Mouse (Mus musculus): ENCODE measurements at regions not wholly inside any gene's neighbourhood (a gene's known extent, or its start where the extent isn't known, plus 50 kb on each side); places are given as distances from the start of the nearest gene placed in this dataset.

DNA sequence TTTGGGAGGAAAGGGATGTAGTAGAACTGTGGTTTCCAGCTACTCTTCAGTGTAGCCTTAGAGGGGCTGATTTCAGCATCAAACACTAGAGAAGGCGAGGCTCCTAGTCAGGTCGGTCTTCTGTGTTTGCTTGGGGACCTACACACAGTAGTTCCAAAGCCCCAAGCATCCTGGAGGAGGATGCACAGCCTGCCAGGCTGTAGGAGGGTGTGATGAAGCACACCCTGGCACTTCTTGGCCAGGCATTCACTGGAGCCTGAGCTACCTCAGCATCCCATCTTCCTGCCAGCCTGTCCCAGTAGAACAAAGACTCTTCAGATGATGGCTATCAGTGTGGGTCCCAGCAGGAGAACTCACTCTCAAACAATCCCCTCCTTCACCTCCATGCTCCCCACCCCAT is 233.4 kb upstream of the Tbx18 start:
- no peak for DNase-seq

DNA sequence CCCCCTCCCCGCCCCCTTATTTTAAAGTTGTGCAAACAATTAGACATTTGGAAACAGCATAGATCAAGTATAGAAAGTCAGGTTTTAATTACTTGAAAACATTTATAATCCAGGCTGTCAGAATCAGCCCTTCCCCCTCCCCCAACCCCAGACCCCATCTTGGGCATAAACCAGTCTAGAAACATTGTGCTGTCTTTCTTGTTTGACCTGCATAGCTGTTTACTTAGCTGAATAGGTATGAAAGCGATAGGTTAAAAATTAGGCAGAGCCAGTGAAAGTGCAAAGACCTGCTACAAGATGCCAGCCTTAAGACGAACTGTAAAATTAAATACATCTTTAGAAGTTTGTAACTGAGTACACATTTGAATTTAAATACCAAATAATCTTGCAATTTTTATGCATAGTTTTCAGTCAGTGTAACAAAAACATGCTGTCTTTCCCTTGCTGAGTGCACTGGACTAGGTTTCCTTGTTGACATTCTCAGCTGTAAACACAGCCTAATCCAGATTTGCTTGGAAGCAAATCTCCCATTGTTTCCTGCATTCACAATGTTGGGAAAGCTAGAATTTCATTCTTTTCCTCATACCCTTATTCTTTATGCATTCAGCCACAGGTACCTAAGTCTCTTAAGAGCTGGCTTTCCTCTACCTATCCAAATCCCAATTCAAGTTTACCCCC is 234.2 kb upstream of the Tbx18 start:
- no peak for DNase-seq

DNA sequence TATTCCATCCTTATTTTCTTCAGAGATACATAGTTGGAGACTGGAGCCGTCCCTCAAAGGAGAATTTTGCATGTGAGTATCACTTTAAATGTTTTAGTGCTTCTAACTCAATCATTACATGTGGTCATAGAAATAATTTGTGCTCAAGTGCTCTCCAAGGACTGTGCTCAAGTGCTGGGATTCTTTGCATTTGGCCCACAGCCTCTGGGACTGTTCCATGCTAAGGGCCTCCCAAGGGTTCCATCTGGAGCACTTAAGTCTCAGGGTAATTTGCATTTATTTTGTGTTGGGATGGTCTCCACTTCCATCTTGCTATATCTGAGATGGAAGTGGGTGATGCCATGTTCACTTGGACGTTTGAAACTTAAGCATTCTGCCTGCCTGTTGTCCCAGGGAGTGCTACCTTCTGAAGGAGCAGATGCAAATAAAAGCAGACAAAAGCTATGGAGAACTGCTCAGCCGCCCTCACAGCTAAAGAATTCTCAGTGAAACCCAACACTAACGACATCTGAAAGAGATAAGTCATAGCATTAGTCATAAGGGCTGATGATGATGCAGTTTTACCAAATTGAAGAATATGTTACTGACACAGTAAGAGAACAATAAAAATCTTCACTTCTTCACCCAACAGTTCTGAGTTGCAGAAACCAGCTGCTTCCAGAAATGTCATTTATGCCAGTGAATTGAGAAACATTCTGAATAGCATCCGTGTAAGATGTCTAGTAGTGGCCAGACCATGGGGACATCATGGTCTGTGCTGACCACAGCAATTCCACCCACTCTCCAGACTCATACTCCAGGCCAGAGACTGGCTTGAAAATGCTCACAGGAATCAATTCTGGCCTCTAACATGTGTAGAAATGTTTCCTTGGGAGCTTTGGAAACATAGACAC is 237.4 kb upstream of the Tbx18 start:
- no peak for DNase-seq

DNA sequence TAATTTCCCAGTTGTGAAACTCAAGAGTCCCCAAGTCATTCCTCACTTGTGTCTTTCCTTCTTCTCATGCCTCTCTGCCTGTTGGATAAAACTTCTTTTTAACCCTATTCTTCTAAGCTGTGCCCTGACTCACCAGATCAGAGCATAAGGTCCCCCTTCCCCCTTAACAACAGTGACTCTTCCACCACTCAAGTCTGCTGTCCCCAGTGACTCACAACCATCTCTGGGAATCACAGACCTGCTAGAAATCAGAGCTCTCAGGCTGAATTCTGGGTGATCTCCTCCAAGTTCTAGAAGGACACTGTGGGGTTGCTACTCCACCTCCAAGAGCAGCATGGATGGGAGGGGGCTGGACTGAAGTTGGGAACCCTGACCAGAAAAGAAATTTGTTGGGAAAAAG is 239.5 kb upstream of the Tbx18 start:
- no peak for DNase-seq

DNA sequence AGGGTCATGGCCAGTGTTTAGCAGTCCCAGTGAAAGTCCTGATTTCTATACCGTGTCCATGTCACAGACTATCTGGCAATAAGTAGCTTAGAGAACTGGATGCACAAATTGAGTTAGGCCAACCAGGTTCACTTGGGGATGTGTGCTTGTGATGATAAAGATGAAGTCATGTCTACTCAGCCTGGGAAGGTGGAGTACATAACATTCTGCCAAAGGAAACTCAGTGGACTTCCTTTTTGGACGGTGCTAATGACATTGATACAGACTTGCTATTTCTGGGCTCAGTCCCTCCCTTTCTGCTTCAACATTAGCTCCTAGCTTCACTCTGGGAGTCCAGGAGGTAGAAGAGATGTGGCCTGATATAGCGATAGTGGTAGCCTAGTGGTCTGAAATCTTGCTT is 240.7 kb upstream of the Tbx18 start:
- DNase-seq: no peak

DNA sequence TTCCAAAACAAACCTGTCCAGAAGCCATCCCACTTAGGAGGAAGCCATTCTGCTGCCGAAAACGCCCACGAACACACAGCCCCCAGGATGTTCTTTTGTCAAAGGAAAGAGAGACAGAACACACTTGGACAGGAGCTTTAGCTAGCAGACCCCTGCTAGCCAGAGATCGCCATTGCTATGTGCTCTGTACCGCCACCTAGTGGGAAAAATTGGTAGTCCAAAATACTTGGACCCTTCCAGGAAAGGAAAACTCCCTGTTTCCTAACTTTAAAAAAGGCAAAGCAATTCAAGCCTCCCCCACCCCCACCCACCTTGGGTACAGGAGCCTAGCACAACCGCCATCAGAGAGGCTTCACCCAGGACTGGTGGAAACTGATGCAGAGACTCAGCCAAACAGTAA is 242.5 kb upstream of the Tbx18 start:
- peak in 1 of 2 experiments; percentile 8 for DNase-seq

DNA sequence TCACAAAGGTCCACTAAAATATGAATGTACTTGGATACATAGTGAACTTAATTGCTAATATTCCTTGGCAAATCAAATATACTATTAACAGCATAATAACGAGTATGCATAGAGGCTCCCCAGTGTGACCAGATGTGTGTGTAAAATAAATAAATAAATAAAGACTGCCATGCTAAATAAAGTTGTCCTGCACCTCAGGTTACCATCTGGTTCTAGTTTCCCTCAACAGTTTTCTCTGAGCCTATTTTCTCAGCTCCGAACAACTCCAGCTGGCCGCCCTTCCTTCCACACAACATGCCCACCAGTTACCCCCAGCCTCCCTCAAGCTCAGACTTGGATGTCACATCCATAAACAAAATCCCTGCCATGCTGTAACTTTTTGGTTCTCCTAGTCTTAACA is 253.8 kb upstream of the Tbx18 start:
- DNase-seq: no peak

DNA sequence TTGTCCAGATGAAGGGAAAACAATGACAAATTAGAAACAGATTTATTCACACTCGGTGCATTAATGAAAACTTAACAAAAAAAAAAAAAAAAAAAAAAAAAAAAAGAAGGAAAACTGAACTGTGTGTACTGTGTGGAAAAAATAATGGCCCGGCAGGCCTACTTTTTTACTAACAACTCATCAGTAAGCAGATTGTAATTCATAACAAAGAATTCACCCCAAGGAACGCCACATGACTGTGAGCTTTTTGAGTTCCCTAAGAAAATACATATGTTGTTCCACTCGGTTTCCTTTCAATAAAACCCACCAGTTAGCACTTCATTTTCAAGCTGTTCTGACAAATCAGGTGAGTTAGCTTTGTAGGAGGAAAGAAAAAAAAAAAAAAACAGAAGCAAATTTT is 254.4 kb upstream of the Tbx18 start:
- DNase-seq: no peak

DNA sequence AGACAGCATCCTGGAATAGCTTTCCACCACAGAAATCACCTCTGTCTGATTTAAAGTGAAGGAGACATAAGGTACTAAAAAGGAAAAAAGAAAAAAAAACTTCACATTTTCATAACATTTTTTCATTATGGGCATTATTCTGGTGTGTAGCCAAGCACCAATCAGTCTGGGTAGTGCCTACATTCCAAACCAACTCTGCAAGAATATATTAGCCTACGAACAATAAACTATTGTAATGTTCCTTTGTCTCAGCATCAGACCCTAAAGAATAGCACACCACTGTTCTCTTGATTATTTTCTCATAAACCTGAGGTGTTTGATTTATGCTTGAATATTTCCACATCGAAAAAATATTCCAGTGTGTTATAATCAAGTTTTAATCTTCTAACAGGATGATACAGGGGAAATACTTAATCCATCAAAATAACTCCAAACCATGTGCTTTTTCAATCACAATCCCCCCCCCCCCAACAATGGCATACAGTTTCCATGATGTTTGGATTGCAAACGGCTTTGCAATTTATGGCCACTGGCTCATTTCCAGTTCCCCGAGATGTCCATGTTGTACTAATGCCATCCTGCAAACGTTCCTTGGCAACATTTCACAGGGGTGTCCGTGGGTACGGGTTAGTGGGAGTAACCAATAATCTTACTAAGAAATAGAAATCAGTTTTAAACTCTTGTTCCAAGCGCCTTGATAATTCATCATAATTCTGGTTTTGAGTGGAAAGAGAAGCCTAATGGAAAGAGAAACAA is 275.1 kb upstream of the Tbx18 start:
- no peak for DNase-seq

DNA sequence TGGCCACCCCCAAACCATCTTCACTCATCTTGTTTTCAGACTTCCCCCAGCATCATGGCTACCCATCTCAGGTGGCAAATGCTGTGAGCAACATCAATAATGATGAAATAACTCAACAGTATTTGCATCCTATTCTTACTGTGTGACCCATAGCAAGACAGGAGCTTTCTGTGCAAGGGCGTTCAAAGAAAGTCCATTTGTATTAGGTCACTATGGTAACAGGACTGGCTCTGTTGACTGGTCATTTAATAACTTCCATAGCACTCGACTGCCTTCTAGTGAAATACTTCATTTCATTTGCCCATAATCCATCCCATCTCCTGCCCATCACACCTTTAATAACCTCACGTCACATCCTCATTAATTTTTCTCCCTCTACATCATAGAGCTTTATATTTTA is 292.7 kb upstream of the Tbx18 start:
- no peak for DNase-seq

DNA sequence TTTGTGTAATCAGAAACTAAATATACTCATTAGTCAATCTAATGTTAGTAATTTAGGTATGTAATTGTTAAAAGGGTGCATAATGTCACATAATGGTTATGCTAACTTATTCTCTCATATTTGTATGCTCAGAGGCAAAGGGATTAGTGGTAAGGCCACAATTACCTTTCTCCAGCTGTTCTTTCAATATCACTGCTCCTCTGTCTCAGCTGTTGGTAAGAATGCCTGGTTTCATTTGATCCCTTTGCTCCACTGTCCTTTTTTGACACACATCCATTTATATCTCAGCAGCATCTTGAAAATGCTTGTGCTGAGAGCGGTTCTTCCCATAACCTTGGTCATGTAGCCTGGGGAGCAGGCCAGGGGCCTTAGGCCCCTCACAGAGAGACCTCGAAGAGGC is 294.9 kb upstream of the Tbx18 start:
- no peak for DNase-seq

DNA sequence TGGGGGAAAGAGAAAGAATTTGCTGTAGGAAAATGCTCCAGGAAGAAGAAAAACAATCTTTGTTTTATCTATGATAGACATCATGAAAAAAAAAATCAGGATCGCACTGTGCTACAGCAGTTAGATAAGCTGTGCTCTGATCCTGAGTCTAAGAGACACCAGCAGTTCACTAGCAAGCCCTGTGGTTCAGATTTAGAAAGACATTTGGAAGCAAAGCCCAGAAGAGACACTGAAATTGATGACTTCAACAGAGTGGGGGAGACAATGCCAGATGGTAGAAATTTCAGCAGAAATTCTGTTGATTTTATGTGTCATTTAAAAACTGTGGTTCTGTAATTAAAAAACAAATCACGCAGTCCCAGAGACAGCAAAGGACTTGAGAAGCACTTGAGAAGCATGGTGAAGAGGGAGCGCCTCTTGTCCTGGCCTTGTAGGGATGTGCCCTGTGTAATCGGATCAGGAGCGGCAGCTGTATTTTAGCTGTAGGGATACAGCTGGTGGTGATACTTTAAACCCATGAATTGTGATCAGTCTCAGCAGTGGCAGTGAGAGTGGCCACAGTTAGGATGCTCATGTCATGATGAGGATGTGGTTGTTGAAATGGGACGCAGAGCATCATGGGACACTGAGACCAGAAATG is 296.4 kb upstream of the Nt5e start:
- no peak for DNase-seq

DNA sequence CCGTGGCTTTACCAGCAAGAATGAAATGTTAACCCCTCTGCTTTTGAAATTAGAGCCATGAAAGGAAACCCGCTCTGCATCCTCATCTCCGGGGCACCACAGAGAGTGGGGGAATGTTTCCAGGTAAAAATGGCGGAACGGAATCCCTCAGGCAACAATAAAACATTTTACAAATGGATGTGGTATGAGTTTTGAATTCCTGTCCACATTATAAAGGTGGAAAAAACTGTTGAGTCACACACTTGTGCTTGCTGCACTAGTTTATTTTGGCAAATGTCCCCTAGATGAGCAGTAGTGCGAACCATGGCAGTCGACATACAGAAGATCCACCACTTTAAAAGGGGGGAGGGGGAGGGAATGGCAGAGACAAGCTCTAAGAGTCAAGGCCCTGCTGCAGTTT is 289.4 kb upstream of the Nt5e start:
- no peak for DNase-seq

DNA sequence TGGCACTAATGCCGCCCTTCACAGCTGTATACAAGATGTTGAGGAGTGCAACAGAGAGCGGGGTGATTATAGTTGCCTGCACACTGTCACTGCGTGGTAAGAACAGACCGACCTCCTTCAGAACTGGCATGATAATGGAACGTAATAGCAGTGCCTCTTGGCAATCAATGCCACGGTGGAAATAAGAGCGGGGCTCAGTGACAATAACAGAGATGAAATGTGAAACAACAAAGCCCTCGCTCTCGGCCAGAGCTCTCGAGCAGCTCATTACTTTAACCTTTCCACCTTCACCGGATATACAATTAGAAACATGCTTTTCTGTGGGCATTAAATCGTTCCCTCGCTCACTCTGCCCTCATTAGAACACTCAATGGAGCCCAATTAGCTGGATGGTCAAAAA is 277.7 kb upstream of the Nt5e start:
- DNase-seq: no peak

DNA sequence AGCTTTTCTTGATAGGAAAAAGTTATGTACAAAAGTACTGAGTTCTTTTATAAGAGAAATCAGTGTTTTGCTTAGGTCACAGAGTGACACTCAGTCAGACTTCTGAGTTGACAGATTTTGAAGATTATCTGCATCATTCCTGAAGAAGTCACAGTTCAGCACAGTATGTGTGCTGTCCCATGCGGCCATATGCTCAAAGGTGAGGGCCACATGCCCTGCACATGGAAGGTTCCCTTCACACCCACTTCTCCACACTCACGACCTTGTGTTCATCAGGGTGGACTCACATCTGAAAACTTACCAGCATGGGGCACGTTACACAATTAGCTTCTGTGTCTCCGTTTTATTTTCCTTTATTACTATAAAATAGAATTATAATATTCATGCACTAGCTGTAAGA is 277.2 kb upstream of the Nt5e start:
- no peak for DNase-seq

DNA sequence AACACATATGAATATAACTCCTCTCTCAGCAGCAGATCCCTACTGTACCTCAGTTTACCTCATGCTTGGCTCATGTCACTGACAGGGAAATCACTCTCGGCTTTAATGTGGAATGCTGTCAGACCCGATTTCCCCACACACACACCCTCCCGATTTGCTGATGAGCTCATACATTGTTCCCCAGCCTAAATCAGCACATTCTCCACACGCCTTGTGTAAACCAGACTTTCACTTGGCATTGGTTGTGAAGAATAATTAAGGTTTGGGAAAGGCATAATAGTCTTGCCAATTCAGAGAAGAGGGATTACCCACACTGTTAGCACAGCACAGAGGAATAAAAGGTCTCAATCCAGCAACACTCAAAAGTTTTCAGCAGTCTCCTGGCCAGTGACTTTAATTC is 268.4 kb upstream of the Nt5e start:
- no peak for DNase-seq

DNA sequence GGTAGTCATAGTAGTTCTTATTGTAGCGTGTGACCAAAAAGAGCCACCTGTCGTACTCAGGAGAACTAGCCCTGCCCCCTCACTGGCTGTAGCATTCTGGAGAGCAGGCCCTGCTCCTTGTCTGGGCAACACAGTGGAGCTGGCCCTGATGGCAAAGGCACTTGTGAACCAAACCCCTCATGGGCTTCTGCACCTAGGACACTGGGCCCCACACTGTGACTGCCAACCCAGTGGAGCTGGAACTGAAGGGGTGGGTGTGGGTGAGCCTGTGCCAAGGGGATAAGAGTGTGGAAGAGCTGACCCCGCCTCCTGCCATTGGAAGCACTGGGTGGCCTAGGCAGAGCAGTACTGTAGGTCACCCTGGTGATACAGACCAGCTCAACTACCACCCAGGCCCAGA is 268.0 kb upstream of the Nt5e start:
- no peak for DNase-seq

DNA sequence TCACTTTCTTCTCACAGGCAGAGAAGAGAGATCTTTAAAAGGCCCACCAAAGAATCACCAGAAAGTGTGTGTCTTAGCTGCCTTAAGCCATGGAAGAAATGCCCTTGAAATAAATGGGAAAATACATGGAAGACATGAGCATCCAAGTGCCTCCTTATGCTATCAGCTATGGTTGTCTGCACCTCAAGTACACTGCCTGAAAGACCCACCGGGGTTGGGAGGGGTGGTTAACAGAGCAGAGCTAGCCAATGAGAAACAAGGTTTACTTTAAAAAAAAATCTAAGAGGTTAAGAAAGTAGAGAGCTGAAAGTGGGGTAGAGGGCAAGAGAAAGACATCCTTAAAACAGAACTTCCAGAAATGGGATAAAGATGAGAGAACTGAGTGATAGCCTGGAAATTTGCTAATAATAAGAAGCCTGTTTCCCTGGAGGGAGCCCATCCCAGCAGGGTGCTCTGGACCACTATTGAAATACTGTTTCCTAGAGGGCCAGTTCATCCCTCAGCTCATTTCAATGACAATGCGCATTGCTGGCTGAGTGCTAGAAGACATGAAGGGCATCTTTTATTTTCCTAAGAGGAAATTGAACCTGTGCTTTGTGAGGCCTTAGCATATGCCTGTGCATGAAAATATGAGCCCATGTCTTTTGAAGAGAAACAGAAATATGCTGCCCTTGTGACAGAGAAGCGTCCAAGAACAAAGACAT is 262.9 kb upstream of the Nt5e start:
- DNase-seq: no peak

DNA sequence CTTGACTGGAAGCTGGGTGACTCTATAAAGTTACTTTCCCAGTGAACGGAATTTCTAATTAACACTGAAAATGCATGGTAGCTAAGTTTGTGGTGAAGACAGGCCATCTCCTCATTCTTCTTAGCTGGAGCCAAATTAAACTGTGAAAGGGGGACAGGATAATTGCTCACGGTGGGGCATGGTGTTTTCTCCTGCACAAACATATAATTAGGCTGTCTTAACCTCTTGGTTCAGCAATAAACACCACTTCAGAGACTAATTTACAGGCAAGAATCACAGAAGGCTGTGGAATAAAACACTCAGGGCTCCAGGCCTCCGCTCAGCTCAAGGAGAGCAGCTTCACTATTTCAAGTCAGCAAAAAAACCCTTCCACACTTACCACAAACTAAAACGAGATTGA is 261.9 kb upstream of the Nt5e start:
- no peak for DNase-seq

DNA sequence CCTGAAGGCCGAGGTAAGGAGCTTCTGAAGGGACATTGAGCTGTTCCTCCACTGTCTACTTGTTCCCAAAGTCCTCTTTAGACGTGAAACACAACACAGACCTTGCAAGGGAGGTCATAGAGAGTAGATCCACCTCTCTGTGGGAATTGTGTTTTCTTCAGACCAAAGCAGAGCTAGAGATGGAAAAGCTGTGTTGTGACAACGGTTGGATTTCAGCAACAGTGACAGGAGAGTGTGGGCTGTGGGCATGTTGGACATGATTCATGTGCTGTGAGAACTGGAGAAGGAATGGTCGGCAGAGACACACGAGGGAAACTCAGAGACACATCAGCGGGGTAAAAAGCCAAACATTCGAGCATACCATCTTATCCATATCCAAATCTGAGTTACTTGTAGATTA is 261.2 kb upstream of the Nt5e start:
- DNase-seq: no peak

DNA sequence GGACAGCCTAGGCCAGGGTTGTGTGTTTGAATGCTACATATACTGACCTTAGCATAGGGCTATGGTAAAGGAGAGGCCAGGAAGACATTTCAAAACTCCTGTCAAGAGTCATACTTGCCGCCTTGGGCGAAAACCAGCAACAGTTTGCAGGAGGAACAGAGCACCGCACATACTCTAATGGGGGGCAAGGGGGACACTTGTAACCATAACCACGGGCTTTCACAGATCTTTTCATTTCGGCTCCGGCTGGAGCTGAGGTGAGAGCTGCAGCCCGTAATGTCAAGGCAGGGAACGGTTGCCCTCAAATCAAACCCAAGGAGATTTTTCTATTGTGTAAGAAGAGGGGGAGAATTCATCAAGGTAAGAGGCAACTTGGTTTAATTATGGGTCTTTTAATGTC is 258.7 kb upstream of the Nt5e start:
- no peak for DNase-seq

DNA sequence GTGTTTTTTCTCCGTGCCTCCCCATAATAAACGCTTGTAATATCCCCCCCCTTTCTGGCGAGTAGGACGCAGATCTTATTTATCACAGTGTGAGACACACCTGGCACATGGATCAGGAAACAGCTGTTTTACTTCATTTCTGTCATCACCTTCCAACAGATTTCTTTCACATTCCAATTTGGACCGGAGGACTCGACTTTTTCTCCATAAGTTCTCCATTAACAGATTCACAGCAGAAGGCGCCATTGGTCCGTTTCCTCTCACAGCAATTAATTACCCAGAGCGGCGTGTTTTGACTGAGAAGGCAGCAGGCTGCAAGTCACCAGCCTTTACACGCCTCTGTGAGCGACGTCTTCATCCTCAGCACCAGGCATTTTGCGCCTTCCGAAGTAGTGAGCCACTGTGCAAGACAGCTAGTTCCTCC is 258.1 kb upstream of the Nt5e start:
- DNase-seq: no peak

DNA sequence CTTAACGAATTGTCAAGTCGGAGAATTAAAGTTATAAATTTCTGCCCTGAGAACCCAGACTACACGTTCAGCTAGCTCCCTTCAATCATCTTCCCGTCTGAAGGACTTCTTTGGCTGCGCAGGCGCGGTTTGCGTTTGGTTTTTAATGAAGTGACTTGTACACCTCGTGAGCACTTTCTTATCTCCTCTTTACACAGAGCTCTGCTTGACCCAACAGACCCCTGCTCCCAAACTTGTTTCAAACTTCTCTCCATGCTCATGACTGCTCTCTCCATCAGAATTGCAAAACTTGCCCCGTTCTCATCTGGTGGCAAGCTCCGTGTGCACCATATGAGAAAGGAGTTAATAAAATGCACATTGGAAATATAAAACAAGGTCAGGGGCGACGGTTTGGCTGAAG is 257.2 kb upstream of the Nt5e start:
- no peak for DNase-seq
